Comparison of ENCODE assay signal across 9 mouse cellular contexts in the genomic region with DNA sequence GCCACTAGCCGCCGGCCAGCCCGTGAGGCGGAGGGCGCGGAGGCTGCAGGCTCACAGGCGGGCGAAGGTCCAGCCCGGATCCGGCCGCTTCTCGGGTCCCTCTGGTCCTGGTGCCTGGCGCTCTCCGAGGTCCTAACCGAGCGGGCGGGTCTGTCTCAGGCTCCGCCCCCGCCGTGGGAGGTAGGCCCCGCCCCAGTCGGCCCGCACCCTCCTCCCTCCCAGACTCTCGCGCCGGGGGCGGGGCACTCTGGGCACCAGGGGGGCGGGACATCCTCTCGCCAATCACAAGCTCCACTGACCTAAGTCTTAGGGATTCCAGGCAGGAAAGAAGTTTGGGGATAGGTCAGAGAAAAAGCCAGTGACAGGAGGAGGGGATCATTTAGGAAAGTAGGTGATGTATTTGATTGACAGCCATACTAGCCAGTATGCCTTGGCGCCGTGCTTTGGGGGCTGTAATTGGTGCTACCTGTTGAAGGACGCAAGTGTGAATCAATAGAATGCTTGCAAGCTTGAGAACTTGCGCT. TPM values are rescaled to one million over a fixed set of nuclear protein-coding genes. Genes with fewer than 3 reads are reported as not detected.
DNase-seq lines count a peak whose midpoint lies in the region; ATAC-seq and TF ChIP-seq lines count a peak whose summit lies in the region.
"Had no signal": no experiment of that assay in that cellular context is flagged by ENCODE, and none has a peak within 500 bp of the region (broad histone marks: within the 10 kb centered on the region; RNA-seq: fewer than 3 reads in every experiment).

A gene (minus strand): TSS at position 142 of the 524 bp plus-strand sequence.

- in situ Hi-C loops in CH12.LX (cut with MboI; ENCODE audit: low pct_ligation_motif_present, low pct_unique_long_range_greater_than_20kb, low sequenced_read_pairs), result no loop called here

- no peak within 1 kb of the TSS for H3K27ac ChIP-seq in CH12.LX (ENCODE audit: insufficient read depth, low read depth)
- H3K27ac ChIP-seq in forebrain, postnatal 0 days (ENCODE audit: low read depth, low read length), result peak within 1 kb of the TSS; percentile 40
- no peak within 1 kb of the TSS for H3K27ac ChIP-seq in liver, embryonic 16.5 days (ENCODE audit: low read length)
- peak within 1 kb of the TSS; percentile 97 for H3K27ac ChIP-seq in olfactory bulb, adult 2 months (ENCODE audit: insufficient read depth, low read depth, low read length)

- no peaks in the 10 kb centered on the region for H3K9me3 ChIP-seq in CH12.LX (replicated peaks; ENCODE audit: low read length)
- no peaks in the 10 kb centered on the region for H3K9me3 ChIP-seq in forebrain, postnatal 0 days (ENCODE audit: low read length)
- no peaks in the 10 kb centered on the region for H3K9me3 ChIP-seq in liver, embryonic 16.5 days (replicated peaks; ENCODE audit: control insufficient read depth, low read length)

- no peaks in the 10 kb centered on the region for H3K79me2 ChIP-seq in CH12.LX (replicated peaks; ENCODE audit: control insufficient read depth, extremely low read depth, insufficient read depth, poor library complexity, severe bottlenecking)

- H3K36me3 ChIP-seq in CH12.LX (replicated peaks in 1 of 2; ENCODE audit: control insufficient read depth in 1 of 2, insufficient read depth in 1 of 2, low read length in 1 of 2), result no peaks in the 10 kb centered on the region
- no peaks in the 10 kb centered on the region for H3K36me3 ChIP-seq in forebrain, postnatal 0 days (ENCODE audit: insufficient read depth)
- H3K36me3 ChIP-seq in liver, embryonic 16.5 days (ENCODE audit: control insufficient read depth, insufficient read depth), result no peaks in the 10 kb centered on the region

- peaks cover 5 to 11% of the 10 kb centered on the region in 2 experiments; a peak in 3 of 4 replicates for H3K4me1 ChIP-seq in CH12.LX (ENCODE audit: control insufficient read depth in 1 of 2, insufficient read depth in 2 of 2)
- H3K4me1 ChIP-seq in forebrain, postnatal 0 days (ENCODE audit: insufficient read depth), result no peaks in the 10 kb centered on the region
- no peaks in the 10 kb centered on the region for H3K4me1 ChIP-seq in liver, embryonic 16.5 days (ENCODE audit: control insufficient read depth, low read depth, low read length)
- H3K4me1 ChIP-seq in olfactory bulb, adult 2 months (ENCODE audit: control insufficient read depth, insufficient read depth, low read length), result peaks cover 3% of the 10 kb centered on the region; the same call in 1 of the 2 replicates

- no peak within 1 kb of the TSS for H3K9ac ChIP-seq in CH12.LX (ENCODE audit: insufficient read depth, low read depth)
- H3K9ac ChIP-seq in forebrain, postnatal 0 days, result peak within 1 kb of the TSS; percentile 71
- no peak within 1 kb of the TSS for H3K9ac ChIP-seq in liver, embryonic 16.5 days (ENCODE audit: low read depth, low read length)

- intact Hi-C loops in heart, postnatal 25 days (cut with DNase I), result no loop called here

- 0% methylated on average over 33 of the region's 33 CpGs for WGBS in forebrain, postnatal 0 days
- WGBS in liver, embryonic 16.5 days (ENCODE audit: insufficient replicate concordance), result under 1% methylated on average over 33 of the region's 33 CpGs
- WGBS in olfactory bulb, adult 2 months, result under 1% methylated on average over 33 of the region's 33 CpGs

- no peak for TF ChIP-seq EP300 in CH12.LX (IDR thresholded peaks at IDR 0.05; ENCODE audit: low read length)

- TF ChIP-seq CTCF in CH12.LX (conservative IDR thresholded peaks at IDR 0.05 in 1 of 2, IDR thresholded peaks at IDR 0.05 in 1 of 2; ENCODE audit: low read depth in 2 of 2, low read length in 2 of 2), result no peak
- TF ChIP-seq CTCF in forebrain, postnatal 0 days (IDR thresholded peaks at IDR 0.05; ENCODE audit: low read depth), result no peak
- no peak for TF ChIP-seq CTCF in olfactory bulb, adult 2 months (IDR thresholded peaks at IDR 0.05; ENCODE audit: insufficient read depth, low read depth, low read length)

- no peak for TF ChIP-seq POLR2A in CH12.LX (IDR thresholded peaks at IDR 0.05; ENCODE audit: low read depth, low read length)
- TF ChIP-seq POLR2A in olfactory bulb, adult 2 months (IDR thresholded peaks at IDR 0.05; ENCODE audit: insufficient read depth, low read depth, low read length), result peak; percentile 75

- H3K27me3 ChIP-seq in CH12.LX (replicated peaks), result peaks cover 32% of the 10 kb centered on the region
- no peaks in the 10 kb centered on the region for H3K27me3 ChIP-seq in forebrain, postnatal 0 days (ENCODE audit: insufficient read depth, low read length)
- peaks cover 20% of the 10 kb centered on the region for H3K27me3 ChIP-seq in liver, embryonic 16.5 days (ENCODE audit: control insufficient read depth, insufficient read depth, low read depth, low read length)

- peak within 1 kb of the TSS in 2 of 3 experiments; percentile 54 to 59 for H3K4me3 ChIP-seq in CH12.LX (replicated peaks in 1 of 3; ENCODE audit: low read depth in 2 of 3, low read length in 2 of 3, poor library complexity in 1 of 3)
- peak within 1 kb of the TSS; percentile 72 for H3K4me3 ChIP-seq in forebrain, postnatal 0 days (ENCODE audit: low read depth, low read length)
- peak within 1 kb of the TSS; percentile 42 for H3K4me3 ChIP-seq in liver, embryonic 16.5 days (ENCODE audit: low read depth, low read length)
- H3K4me3 ChIP-seq in olfactory bulb, adult 2 months (ENCODE audit: insufficient read depth, low read depth, low read length), result peak within 1 kb of the TSS; percentile 98

- peak within 1 kb of the TSS; percentile 70 for H3K4me2 ChIP-seq in CH12.LX (ENCODE audit: insufficient read depth, low read depth, poor library complexity, severe bottlenecking)
- peak within 1 kb of the TSS; percentile 83 for H3K4me2 ChIP-seq in forebrain, postnatal 0 days (ENCODE audit: low read depth)
- H3K4me2 ChIP-seq in liver, embryonic 16.5 days (ENCODE audit: low read depth, low read length), result peak within 1 kb of the TSS; percentile 63

- peak; percentile 92 for ATAC-seq in forebrain, postnatal 0 days
- ATAC-seq in liver, embryonic 16.5 days (ENCODE audit: low read depth), result peak; percentile 95

- dilution Hi-C loops in CH12.LX (cut with MboI; ENCODE audit: extremely low pct_ligation_motif_present, extremely low pct_unique_long_range_greater_than_20kb, low sequenced_read_pairs), result no loop called here

- TF ChIP-seq RAD21 in CH12.LX (IDR thresholded peaks at IDR 0.05; ENCODE audit: low read depth, low read length), result no peak

- peak; percentile 87 for DNase-seq in CH12.LX (ENCODE audit: extremely low read depth)
- DNase-seq in cerebellum, adult 11-12 months, result peak; percentile 98
- peak; percentile 93 for DNase-seq in forebrain, postnatal 0 days
- peak; percentile 53 for DNase-seq in heart, postnatal 25 days (ENCODE audit: low spot score)
- peak; percentile 94 for DNase-seq in layer of hippocampus, adult 11-12 months (ENCODE audit: low spot score)
- DNase-seq in thymus, adult 18-20 months, result peak; percentile 3 to 16

TF ChIP-seq in CH12.LX, 34 proteins besides CTCF, POLR2A, EP300 and RAD21:
- TF ChIP-seq GABPA (IDR thresholded peaks at IDR 0.05; ENCODE audit: insufficient replicate concordance, low read depth, low read length) (no peak), MXI1 (IDR thresholded peaks at IDR 0.05; ENCODE audit: low read depth, low read length) (peak; percentile 38; the same call in 1 of the 2 replicates), ZNF384 (IDR thresholded peaks at IDR 0.05; ENCODE audit: low read depth, low read length) (no peak), POLR2AphosphoS2 (IDR thresholded peaks at IDR 0.05; ENCODE audit: low read depth, low read length) (no peak), ZKSCAN1 (IDR thresholded peaks at IDR 0.05; ENCODE audit: borderline replicate concordance, low read depth, low read length) (no peak), IRF4 (IDR thresholded peaks at IDR 0.05; ENCODE audit: low read depth, low read length) (no peak), JUND (conservative IDR thresholded peaks at IDR 0.05; ENCODE audit: low read depth, low read length) (no peak), UBTF (IDR thresholded peaks at IDR 0.05; ENCODE audit: low read depth, low read length) (peak; percentile 91), ZMIZ1 (IDR thresholded peaks at IDR 0.05; ENCODE audit: low read depth, low read length) (no peak), MYC (IDR thresholded peaks at IDR 0.05; ENCODE audit: low read depth, low read length) (no peak), USF1 (IDR thresholded peaks at IDR 0.05; ENCODE audit: low read depth, low read length) (no peak), E2F4 (IDR thresholded peaks at IDR 0.05; ENCODE audit: insufficient replicate concordance, low read depth, low read length) (no peak), RCOR1 (conservative IDR thresholded peaks at IDR 0.05; ENCODE audit: low read depth, low read length) (no peak), CHD1 (IDR thresholded peaks at IDR 0.05; ENCODE audit: low read depth, low read length) (no peak), MAX (IDR thresholded peaks at IDR 0.05; ENCODE audit: low read length) (no peak), CHD2 (IDR thresholded peaks at IDR 0.05; ENCODE audit: low read length) (no peak), TBP (conservative IDR thresholded peaks at IDR 0.05; ENCODE audit: low read depth, low read length) (no peak), SIN3A (IDR thresholded peaks at IDR 0.05; ENCODE audit: low read length) (peak; percentile 71), KAT2A (IDR thresholded peaks at IDR 0.05; ENCODE audit: insufficient replicate concordance, low read length) (no peak)

RNA-seq across cellular contexts. Expression of the gene that starts here (rescaled TPM):
- total RNA-seq in CH12.LX (2012; rRNA removed) (0.04 and 0.13 TPM in 2 replicates), CH12.LX (2014; rRNA removed) (0.18 and 0.24 TPM in 2 replicates)
- polyA plus RNA-seq in CH12.LX (2012; ENCODE audit: insufficient read length, low read depth), result 0.09 TPM in 1 of 2 replicates, not detected in the other
- 14.6 and 17.0 TPM in 2 replicates for total RNA-seq in forebrain, postnatal 0 days (2014; rRNA removed)
- 4.0 and 10.0 TPM in 2 replicates for polyA plus RNA-seq in forebrain, postnatal 0 days (2015; fragmentation: Nextera tagmentation; extraction: Ambion mirVana)
- total RNA-seq in heart, postnatal 25 days (2021), result not detected
- polyA plus RNA-seq in liver, embryonic 16.5 days (2015; fragmentation: Nextera tagmentation; extraction: Ambion mirVana), result 0.06 TPM in 1 of 2 replicates, not detected in the other
- polyA plus RNA-seq in olfactory bulb, adult 2 months (2012; ENCODE audit: insufficient read depth, insufficient read length, low replicate concordance, missing spikeins), result not detected in 2 replicates
- total RNA-seq: MEL had no signal

Comparison
In these comparisons a context has a peak if more than half of its experiments do, and no peak if none do; other contexts are left out.
1. RNA of the gene that starts here (total RNA-seq): 14.6 to 17.0 TPM in forebrain, postnatal 0 days; 0.04 to 0.24 TPM in CH12.LX and not detected in heart, postnatal 25 days; every median in the first group is over 10 times any median in the second.
2. Peak in DNase-seq, H3K4me3 ChIP-seq and H3K4me2 ChIP-seq in CH12.LX; RNA of the gene not detected or under 1 TPM.
3. Peak in DNase-seq in heart, postnatal 25 days; RNA of the gene not detected or under 1 TPM.
4. Peak in ATAC-seq, H3K4me3 ChIP-seq and H3K4me2 ChIP-seq in liver, embryonic 16.5 days; RNA of the gene not detected or under 1 TPM.
5. DNase-seq: peak in every context shown above with its lines; median percentile 98 in cerebellum, adult 11-12 months; 94 in layer of hippocampus, adult 11-12 months; 93 in forebrain, postnatal 0 days; 87 in CH12.LX; 53 in heart, postnatal 25 days; 10 in thymus, adult 18-20 months.
6. H3K27ac ChIP-seq: peak in forebrain, postnatal 0 days (single experiment) and olfactory bulb, adult 2 months (single experiment); none in CH12.LX (single experiment) and liver, embryonic 16.5 days (single experiment).
7. H3K4me3 ChIP-seq: peak in every context shown above with its lines; median percentile 98 in olfactory bulb, adult 2 months; 72 in forebrain, postnatal 0 days; 56 in CH12.LX; 42 in liver, embryonic 16.5 days.
8. Peak in every context shown above with its lines, with median percentiles within 50 percentile points of each other: H3K4me2 ChIP-seq.